In genomic region chr1:151999424-151999842, GRCm38 (mm10) we compare ENCODE assay signal across 9 mouse cellular contexts.
DNase-seq lines count a peak whose midpoint lies in the region; ATAC-seq and TF ChIP-seq lines count a peak whose summit lies in the region.
"Had no signal": no experiment of that assay in that cellular context is flagged by ENCODE, and none has a peak within 500 bp of the region (broad histone marks: within the 10 kb centered on the region; RNA-seq: fewer than 3 reads in every experiment).

No protein-coding gene starts in this region.

- H3K9me3 ChIP-seq in heart, embryonic 13.5 days = no peaks in the 10 kb centered on the region
- no peaks in the 10 kb centered on the region for H3K9me3 ChIP-seq in hindbrain, embryonic 12.5 days (replicated peaks)
- H3K9me3 ChIP-seq: midbrain, embryonic 15.5 days had no signal

- H3K9ac ChIP-seq in heart, embryonic 13.5 days = no peak overlapping the region
- no peak overlapping the region for H3K9ac ChIP-seq in hindbrain, embryonic 12.5 days
- H3K9ac ChIP-seq: midbrain, embryonic 15.5 days had no signal

- no peaks in the 10 kb centered on the region for H3K27me3 ChIP-seq in heart, embryonic 13.5 days (replicated peaks)
- H3K27me3 ChIP-seq in hindbrain, embryonic 12.5 days = no peaks in the 10 kb centered on the region
- H3K27me3 ChIP-seq: midbrain, embryonic 15.5 days had no signal

- intact Hi-C loops in heart, postnatal 25 days (cut with DNase I) = no loop called here

- no peak for TF ChIP-seq CTCF in lung, adult 2 months (IDR thresholded peaks at IDR 0.05; ENCODE audit: insufficient read depth, low read length)

- 59% methylated on average over 7 of the region's 7 CpGs for WGBS in heart, embryonic 13.5 days
- WGBS in lung, adult 2 months = 75% methylated on average over 7 of the region's 7 CpGs
- WGBS in hindbrain, embryonic 12.5 days = 75% methylated on average over 7 of the region's 7 CpGs

- peak overlapping the region; percentile 33; the same call in 1 of the 2 replicates for H3K27ac ChIP-seq in heart, embryonic 13.5 days (replicated peaks)
- no peak overlapping the region for H3K27ac ChIP-seq in hindbrain, embryonic 12.5 days
- H3K27ac ChIP-seq: midbrain, embryonic 15.5 days had no signal

- no peak overlapping the region for H3K4me2 ChIP-seq in heart, embryonic 13.5 days
- H3K4me2 ChIP-seq in hindbrain, embryonic 12.5 days (replicated peaks) = no peak overlapping the region
- H3K4me2 ChIP-seq: midbrain, embryonic 15.5 days had no signal

- peaks cover 24% of the 10 kb centered on the region for H3K4me1 ChIP-seq in heart, embryonic 13.5 days
- H3K4me1 ChIP-seq in lung, adult 2 months (ENCODE audit: control insufficient read depth, insufficient read depth, low read length) = no peaks in the 10 kb centered on the region
- peaks cover 15% of the 10 kb centered on the region for H3K4me1 ChIP-seq in hindbrain, embryonic 12.5 days

- DNase-seq in heart, postnatal 25 days (ENCODE audit: low spot score) = no peak
- peak; percentile 58 for DNase-seq in NIH3T3 (ENCODE audit: low read depth)
- peak; percentile 48 for DNase-seq in cerebellum, adult 8-10 months
- no peak for DNase-seq in spleen, postnatal 10 days (ENCODE audit: low spot score in 2 of 2)
- no peak for DNase-seq in lung, adult 2 months

- ATAC-seq in heart, embryonic 13.5 days (ENCODE audit: extremely low read depth, insufficient number of reproducible peaks, low FRiP score, low TSS enrichment) = no peak
- peak; percentile 65 to 70; a peak in 3 of 4 replicates for ATAC-seq in hematopoietic stem cell, adult 5-6 weeks (replicated peaks in 1 of 2; ENCODE audit: insufficient read depth in 1 of 2, low FRiP score in 2 of 2, low TSS enrichment in 1 of 2, low read depth in 1 of 2, poor library complexity in 2 of 2, severe bottlenecking in 2 of 2)
- ATAC-seq in hindbrain, embryonic 12.5 days (ENCODE audit: low FRiP score) = no peak
- ATAC-seq: midbrain, embryonic 15.5 days had no signal

- no peak for TF ChIP-seq POLR2A in lung, adult 2 months (IDR thresholded peaks at IDR 0.05; ENCODE audit: borderline replicate concordance, extremely low read depth, low read depth, low read length)

- peaks cover 7% of the 10 kb centered on the region; the same call in 1 of the 2 replicates for H3K36me3 ChIP-seq in heart, embryonic 13.5 days
- H3K36me3 ChIP-seq in hindbrain, embryonic 12.5 days = 0 out of 2 replicates have a peak, but pooled peaks cover 4% of the 10 kb centered on the region
- H3K36me3 ChIP-seq: midbrain, embryonic 15.5 days had no signal

- no peak overlapping the region for H3K4me3 ChIP-seq in heart, embryonic 13.5 days
- no peak overlapping the region for H3K4me3 ChIP-seq in lung, adult 2 months (replicated peaks; ENCODE audit: extremely low read depth, low read depth, low read length)
- no peak overlapping the region for H3K4me3 ChIP-seq in hindbrain, embryonic 12.5 days
- H3K4me3 ChIP-seq: midbrain, embryonic 15.5 days had no signal

Comparison
In these comparisons a context has a peak if more than half of its experiments do, and no peak if none do; other contexts are left out.
1. ATAC-seq: peak in hematopoietic stem cell, adult 5-6 weeks (2 of 2); none in heart, embryonic 13.5 days (single experiment) and hindbrain, embryonic 12.5 days (single experiment).
2. DNase-seq: peak in NIH3T3 (single experiment) and cerebellum, adult 8-10 months (single experiment); none in heart, postnatal 25 days (single experiment), spleen, postnatal 10 days (0 of 2) and lung, adult 2 months (single experiment).